Mouse (Mus musculus): Measurements from ENCODE around the gene Magi1. TPM values are rescaled to one million over a fixed set of nuclear protein-coding genes. Genes with fewer than 3 reads are reported as not detected.
A peak's percentile ranks its signal among the peaks of the same experiment; 100 is the strongest.

Gene Magi1
- polyA plus RNA-seq, 1 experiment from 2014 or later = 6.2 TPM

GRCm38 (mm10) chr6:94230918-94231317 lies 52.8 kb downstream of the Magi1 start:
- ATAC-seq (replicated peaks; ENCODE audit: low FRiP score, low read depth) = no peak
- TF ChIP-seq CTCF (IDR thresholded peaks at IDR 0.05; ENCODE audit: low read depth) = no peak
- 66% methylated on average over 3 of the region's 3 CpGs for WGBS

GRCm38 (mm10) chr6:94230129-94230528 lies 53.6 kb downstream of the Magi1 start:
- no peak for ATAC-seq (replicated peaks; ENCODE audit: low FRiP score, low read depth)
- no peak for DNase-seq (ENCODE audit: low spot score)
- Histone ChIP-seq H3K9ac (ENCODE audit: low read depth, low read length) (no peak overlapping the region), H3K4me1 (replicated peaks; ENCODE audit: insufficient read depth, low read length) (peaks cover 12% of the 10 kb centered on the region), H3K27ac (no peak overlapping the region), H3K27me3 (ENCODE audit: insufficient read depth, low read length) (no peaks in the 10 kb centered on the region), H3K4me3 (replicated peaks; ENCODE audit: low read depth, low read length) (no peak overlapping the region), H3K9me3 (replicated peaks; ENCODE audit: low read length) (no peaks in the 10 kb centered on the region), H3K36me3 (ENCODE audit: insufficient read depth, low read length) (no peaks in the 10 kb centered on the region), H3K4me2 (ENCODE audit: low read length) (no peak overlapping the region)
- no peak for TF ChIP-seq CTCF (IDR thresholded peaks at IDR 0.05; ENCODE audit: low read depth)
- WGBS = 50% methylated on average over 3 of the region's 3 CpGs

More at GRCm38 (mm10) chr6:94230918-94231317, 52.8 kb downstream of the Magi1 start:
- Histone ChIP-seq H3K4me1 (replicated peaks; ENCODE audit: insufficient read depth, low read length) (peaks cover 12% of the 10 kb centered on the region), H3K36me3 (ENCODE audit: insufficient read depth, low read length) (no peaks in the 10 kb centered on the region), H3K9ac (ENCODE audit: low read depth, low read length) (no peak overlapping the region), H3K27ac (no peak overlapping the region), H3K4me2 (ENCODE audit: low read length) (no peak overlapping the region), H3K4me3 (replicated peaks; ENCODE audit: low read depth, low read length) (no peak overlapping the region), H3K9me3 (replicated peaks; ENCODE audit: low read length) (no peaks in the 10 kb centered on the region), H3K27me3 (ENCODE audit: insufficient read depth, low read length) (no peaks in the 10 kb centered on the region)
- no peak for DNase-seq (ENCODE audit: low spot score)

- H3K4me2 ChIP-seq (ENCODE audit: low read length) = no peak overlapping the region
- no peak for TF ChIP-seq CTCF (IDR thresholded peaks at IDR 0.05; ENCODE audit: low read depth)
- H3K36me3 ChIP-seq (ENCODE audit: insufficient read depth, low read length) = no peaks in the 10 kb centered on the region
- no peaks in the 10 kb centered on the region for H3K9me3 ChIP-seq (replicated peaks; ENCODE audit: low read length)
- no peak overlapping the region for H3K4me3 ChIP-seq (replicated peaks; ENCODE audit: low read depth, low read length)
- no peak overlapping the region for H3K9ac ChIP-seq (ENCODE audit: low read depth, low read length)
- peaks cover 11% of the 10 kb centered on the region for H3K4me1 ChIP-seq (replicated peaks; ENCODE audit: insufficient read depth, low read length)
- DNase-seq (ENCODE audit: low spot score) (no peak), ATAC-seq (replicated peaks; ENCODE audit: low FRiP score, low read depth) (no peak)
- 60% methylated on average over 6 of the region's 6 CpGs for WGBS
- H3K27me3 ChIP-seq (ENCODE audit: insufficient read depth, low read length) = no peaks in the 10 kb centered on the region
- no peak overlapping the region for H3K27ac ChIP-seq
Observed at GRCm38 (mm10) chr6:94226262-94226661, 57.5 kb downstream of the Magi1 start.

- Histone ChIP-seq H3K9ac (ENCODE audit: low read depth, low read length) (no peak overlapping the region), H3K9me3 (replicated peaks; ENCODE audit: low read length) (no peaks in the 10 kb centered on the region), H3K36me3 (ENCODE audit: insufficient read depth, low read length) (no peaks in the 10 kb centered on the region), H3K4me2 (ENCODE audit: low read length) (no peak overlapping the region), H3K27ac (no peak overlapping the region), H3K4me3 (replicated peaks; ENCODE audit: low read depth, low read length) (no peak overlapping the region), H3K4me1 (replicated peaks; ENCODE audit: insufficient read depth, low read length) (peaks cover 7% of the 10 kb centered on the region), H3K27me3 (ENCODE audit: insufficient read depth, low read length) (no peaks in the 10 kb centered on the region)
- TF ChIP-seq CTCF (IDR thresholded peaks at IDR 0.05; ENCODE audit: low read depth) = no peak
- ATAC-seq (replicated peaks; ENCODE audit: low FRiP score, low read depth) (no peak), DNase-seq (ENCODE audit: low spot score) (peak; percentile 38)
- 22% methylated on average over 3 of the region's 3 CpGs for WGBS
Observed at GRCm38 (mm10) chr6:94225832-94226231, 57.9 kb downstream of the Magi1 start.

- no peak overlapping the region for H3K27ac ChIP-seq
Observed at GRCm38 (mm10) chr6:94225091-94225490, 58.6 kb downstream of the Magi1 start.

GRCm38 (mm10) chr6:94222253-94222652 lies 61.5 kb downstream of the Magi1 start:
- no peak for TF ChIP-seq CTCF (IDR thresholded peaks at IDR 0.05; ENCODE audit: low read depth)
- Histone ChIP-seq H3K4me3 (replicated peaks; ENCODE audit: low read depth, low read length) (no peak overlapping the region), H3K27ac (no peak overlapping the region), H3K9ac (ENCODE audit: low read depth, low read length) (no peak overlapping the region), H3K4me2 (ENCODE audit: low read length) (no peak overlapping the region), H3K27me3 (ENCODE audit: insufficient read depth, low read length) (no peaks in the 10 kb centered on the region), H3K9me3 (replicated peaks; ENCODE audit: low read length) (no peaks in the 10 kb centered on the region), H3K36me3 (ENCODE audit: insufficient read depth, low read length) (no peaks in the 10 kb centered on the region), H3K4me1 (replicated peaks; ENCODE audit: insufficient read depth, low read length) (no peaks in the 10 kb centered on the region; the same call in 1 of the 2 replicates)
- no peak for DNase-seq (ENCODE audit: low spot score)
- no peak for ATAC-seq (replicated peaks; ENCODE audit: low FRiP score, low read depth)
- WGBS = 51% methylated on average over 7 of the region's 7 CpGs

More at GRCm38 (mm10) chr6:94225091-94225490, 58.6 kb downstream of the Magi1 start:
- peaks cover 4% of the 10 kb centered on the region; the same call in 1 of the 2 replicates for H3K4me1 ChIP-seq (replicated peaks; ENCODE audit: insufficient read depth, low read length)
- no peak overlapping the region for H3K4me2 ChIP-seq (ENCODE audit: low read length)
- H3K4me3 ChIP-seq (replicated peaks; ENCODE audit: low read depth, low read length) = no peak overlapping the region
- no peaks in the 10 kb centered on the region for H3K36me3 ChIP-seq (ENCODE audit: insufficient read depth, low read length)
- no peak for DNase-seq (ENCODE audit: low spot score)
- ATAC-seq (replicated peaks; ENCODE audit: low FRiP score, low read depth) = no peak
- 66% methylated on average over 6 of the region's 6 CpGs for WGBS
- H3K27me3 ChIP-seq (ENCODE audit: insufficient read depth, low read length) = no peaks in the 10 kb centered on the region
- no peak for TF ChIP-seq CTCF (IDR thresholded peaks at IDR 0.05; ENCODE audit: low read depth)
- H3K9ac ChIP-seq (ENCODE audit: low read depth, low read length) = no peak overlapping the region
- no peaks in the 10 kb centered on the region for H3K9me3 ChIP-seq (replicated peaks; ENCODE audit: low read length)

- no peak overlapping the region for H3K9ac ChIP-seq (ENCODE audit: low read depth, low read length)
- DNase-seq (ENCODE audit: low spot score) (no peak), ATAC-seq (replicated peaks; ENCODE audit: low FRiP score, low read depth) (no peak)
- H3K4me1 ChIP-seq (replicated peaks; ENCODE audit: insufficient read depth, low read length) = no peaks in the 10 kb centered on the region; the same call in 1 of the 2 replicates
- H3K27me3 ChIP-seq (ENCODE audit: insufficient read depth, low read length) = no peaks in the 10 kb centered on the region
- no peak overlapping the region for H3K27ac ChIP-seq
- 90% methylated on average over 6 of the region's 6 CpGs for WGBS
- no peak for TF ChIP-seq CTCF (IDR thresholded peaks at IDR 0.05; ENCODE audit: low read depth)
- no peaks in the 10 kb centered on the region for H3K36me3 ChIP-seq (ENCODE audit: insufficient read depth, low read length)
- H3K4me3 ChIP-seq (replicated peaks; ENCODE audit: low read depth, low read length) = no peak overlapping the region
- H3K9me3 ChIP-seq (replicated peaks; ENCODE audit: low read length) = no peaks in the 10 kb centered on the region
- H3K4me2 ChIP-seq (ENCODE audit: low read length) = no peak overlapping the region
Observed at GRCm38 (mm10) chr6:94221750-94222149, 62.0 kb downstream of the Magi1 start.

Data from kidney, postnatal 0 days (tissue).